Mouse (Mus musculus): ENCODE data around the gene Borcs5.

DNA sequence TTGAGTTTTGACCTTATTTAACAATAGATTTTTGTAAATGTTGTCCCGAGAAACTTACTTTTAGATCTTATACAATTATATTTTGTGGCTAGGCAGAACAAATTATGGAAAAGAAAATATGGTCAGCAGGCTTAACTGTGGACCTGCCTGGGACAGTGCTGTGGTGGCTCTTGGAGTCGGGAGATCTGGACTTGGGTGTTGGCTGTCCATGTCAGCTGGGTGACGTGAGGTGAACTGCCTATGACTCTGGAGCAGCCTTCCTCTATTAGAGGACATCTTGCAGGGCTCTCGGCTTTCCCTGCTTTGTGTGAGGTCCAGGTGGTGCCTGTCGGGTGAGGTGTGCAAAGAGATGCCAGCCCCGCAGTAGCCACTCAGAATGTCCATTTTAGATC lies 61.9 kb downstream of the Borcs5 start:
- TF ChIP-seq CTCF (IDR thresholded peaks at IDR 0.05): no peak
- no peak for TF ChIP-seq EP300 (IDR thresholded peaks at IDR 0.05)

Measured in lung, postnatal 0 days (tissue).